Mouse (Mus musculus) megakaryocyte, adult 5-6 weeks (primary cell): ENCODE measurements around the gene Rbms2. TPM values are rescaled to one million over a fixed set of nuclear protein-coding genes. Genes with fewer than 3 reads are reported as not detected.
"Not testable (repeated sequence)": the region's sequence is repeated elsewhere in the genome, so short reads cannot be mapped to it uniquely, and the experiment has no call there.

Experiments used
- ATAC-seq: 2 replicates; pipeline ENCODE4 v1.8.0; 2016; ENCODE audit warnings: mild to moderate bottlenecking, inconsistent platforms; ENCODE audit not compliant: poor library complexity, severe bottlenecking
- total RNA-seq, 2 experiments: library from RNA; stranded (forward) in 1 of 2; stranded (reverse) in 1 of 2; fragments of 153-499, 151-499 nt in 1 of 2; fragments of 221-1000, 200-1000 nt in 1 of 2; gene quantifications; 2 replicates each; pipeline versions ENCODE4 v1.2.3 to v1.2.4; 2015 to 2017

Rbms2 gene
- total RNA-seq, 2 experiments from 2014 or later = 1.5 to 2.9 TPM

DNA sequence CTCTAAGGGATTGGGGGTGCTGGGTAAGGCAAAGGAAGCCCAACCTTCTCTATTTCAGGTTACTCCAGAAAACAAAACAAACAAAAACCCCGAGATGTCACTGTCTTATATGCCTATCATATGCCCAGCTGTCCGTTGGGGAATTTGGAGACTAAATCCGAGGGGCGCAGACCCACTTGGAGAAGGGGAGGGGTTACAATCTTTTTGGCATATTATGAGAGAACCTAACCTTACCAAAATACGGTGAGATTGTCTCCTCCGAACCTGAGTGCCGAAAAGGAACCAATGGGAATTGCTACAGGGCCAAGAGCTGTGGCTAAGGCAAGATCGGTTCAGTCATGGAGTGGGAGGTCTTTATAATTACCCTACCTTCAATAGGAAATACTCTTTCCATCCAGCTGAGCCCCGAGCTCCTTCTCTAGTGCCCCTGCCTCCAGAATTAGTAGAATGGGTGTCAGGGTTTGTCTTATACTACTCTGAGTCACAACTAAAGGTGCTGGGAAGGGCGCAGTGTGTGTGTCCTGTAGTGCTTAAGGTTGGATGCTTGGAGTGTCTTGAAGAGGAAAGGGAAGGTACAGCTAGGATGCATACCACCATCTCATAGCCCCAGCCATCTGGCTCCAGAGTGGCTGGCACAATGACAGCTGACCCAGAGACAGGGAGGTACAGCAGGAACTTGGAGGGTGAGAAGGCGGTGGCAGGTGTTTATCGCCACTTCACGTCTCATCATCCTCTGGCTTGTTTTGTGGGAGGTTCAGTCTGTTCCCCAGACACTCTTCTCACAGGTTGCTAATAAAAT, 86.4 kb downstream of the Rbms2 start:
- ATAC-seq = no peak

DNA sequence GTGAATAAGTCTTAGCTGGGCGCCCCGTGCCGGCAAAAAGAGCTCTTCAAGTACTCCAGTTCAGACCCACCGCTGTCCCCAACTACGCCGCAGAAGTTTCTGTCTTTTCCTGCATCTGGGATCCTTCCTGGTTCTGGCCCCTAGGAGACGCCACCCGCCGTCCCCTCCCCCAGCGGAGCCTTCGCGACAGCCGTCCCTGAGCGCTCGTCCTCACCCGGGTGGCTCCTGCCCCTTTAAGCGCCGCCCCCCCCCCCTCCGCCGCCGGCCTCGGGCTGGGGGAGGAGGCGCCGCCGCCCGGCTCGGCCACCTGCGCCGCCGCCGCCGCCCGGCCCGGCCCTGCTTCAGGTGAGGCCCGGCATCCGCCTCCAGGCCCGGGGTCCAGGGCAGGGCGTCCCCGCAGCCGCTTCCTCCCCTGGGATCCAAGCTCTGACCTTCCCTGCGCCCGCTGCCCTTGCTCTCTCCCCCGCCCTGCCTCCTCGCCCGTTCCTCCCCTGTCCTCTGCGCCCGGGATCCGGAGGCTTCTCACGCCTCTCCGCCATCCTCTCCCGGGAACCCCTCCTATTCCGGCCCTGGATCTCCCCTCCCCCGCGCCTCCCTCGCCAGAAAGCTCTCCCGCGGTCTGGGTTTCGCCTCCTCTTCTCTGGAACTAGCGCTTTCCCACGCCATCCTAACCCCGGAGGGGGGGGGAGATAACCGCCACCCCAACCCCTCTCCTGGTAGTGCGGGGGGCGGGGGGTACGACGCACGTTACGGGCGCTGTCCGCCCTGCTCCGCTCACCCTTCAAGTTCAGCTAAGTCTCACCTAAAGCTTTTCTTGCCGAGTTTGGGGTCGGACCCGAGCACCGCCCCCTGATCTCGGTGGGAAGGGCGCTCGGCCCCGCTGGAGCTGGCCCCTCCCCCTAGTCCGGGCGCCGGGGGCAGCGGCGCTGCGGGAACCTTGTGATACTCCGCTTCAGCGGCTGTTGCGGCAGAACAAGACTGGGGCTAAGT, 87.3 kb downstream of the Rbms2 start:
- ATAC-seq = peak; percentile 17

DNA sequence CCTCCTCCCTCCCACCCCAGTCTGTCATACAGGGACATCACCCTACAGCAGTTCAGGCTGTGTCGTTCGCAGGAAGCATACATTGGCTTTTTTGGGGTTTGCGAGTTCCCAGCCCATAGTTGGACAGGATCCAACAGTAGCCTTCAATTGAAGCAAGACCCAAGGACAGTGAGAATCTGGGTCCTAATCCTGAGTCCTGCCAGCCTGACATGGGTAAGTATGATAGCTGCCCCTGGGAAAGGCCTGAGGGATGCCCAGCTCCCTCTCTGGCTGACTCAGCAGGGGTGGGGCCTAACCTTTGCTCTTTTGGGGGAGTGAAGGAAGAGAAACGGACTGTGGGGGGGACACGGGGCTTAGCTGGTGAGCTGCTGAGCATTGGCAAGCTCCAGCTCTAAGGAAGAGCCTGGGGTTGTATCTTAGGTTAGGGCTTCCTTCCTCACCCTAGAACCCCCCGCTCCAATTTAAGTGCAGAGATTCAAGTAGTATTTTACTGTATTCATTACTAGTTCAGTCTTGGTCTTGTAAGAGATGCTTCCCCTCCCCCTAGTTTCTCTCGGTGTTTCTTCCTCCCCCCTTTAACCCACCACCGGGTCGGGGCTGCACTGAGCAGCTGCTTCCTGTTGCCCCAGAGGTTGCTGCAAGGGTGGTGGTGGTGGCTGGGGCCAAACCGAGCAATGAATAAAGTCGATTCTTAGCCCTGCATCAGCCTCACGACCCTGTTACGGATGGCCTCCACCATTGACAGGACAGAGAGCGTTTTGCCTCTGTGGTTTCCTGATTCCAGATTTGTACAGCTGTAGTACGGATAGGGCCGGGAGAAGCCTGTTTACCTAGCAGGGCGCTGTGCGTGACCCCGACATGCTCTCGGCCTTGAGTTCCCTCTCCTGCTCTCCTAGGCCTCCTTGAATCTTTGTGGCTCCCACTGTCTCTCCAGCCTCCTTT, 88.3 kb downstream of the Rbms2 start, which contains the start of gene Baz2a:
TSS of gene Baz2a (plus strand) at position 14 of the 942 bp plus-strand sequence.
- peak; percentile 56 for ATAC-seq

DNA sequence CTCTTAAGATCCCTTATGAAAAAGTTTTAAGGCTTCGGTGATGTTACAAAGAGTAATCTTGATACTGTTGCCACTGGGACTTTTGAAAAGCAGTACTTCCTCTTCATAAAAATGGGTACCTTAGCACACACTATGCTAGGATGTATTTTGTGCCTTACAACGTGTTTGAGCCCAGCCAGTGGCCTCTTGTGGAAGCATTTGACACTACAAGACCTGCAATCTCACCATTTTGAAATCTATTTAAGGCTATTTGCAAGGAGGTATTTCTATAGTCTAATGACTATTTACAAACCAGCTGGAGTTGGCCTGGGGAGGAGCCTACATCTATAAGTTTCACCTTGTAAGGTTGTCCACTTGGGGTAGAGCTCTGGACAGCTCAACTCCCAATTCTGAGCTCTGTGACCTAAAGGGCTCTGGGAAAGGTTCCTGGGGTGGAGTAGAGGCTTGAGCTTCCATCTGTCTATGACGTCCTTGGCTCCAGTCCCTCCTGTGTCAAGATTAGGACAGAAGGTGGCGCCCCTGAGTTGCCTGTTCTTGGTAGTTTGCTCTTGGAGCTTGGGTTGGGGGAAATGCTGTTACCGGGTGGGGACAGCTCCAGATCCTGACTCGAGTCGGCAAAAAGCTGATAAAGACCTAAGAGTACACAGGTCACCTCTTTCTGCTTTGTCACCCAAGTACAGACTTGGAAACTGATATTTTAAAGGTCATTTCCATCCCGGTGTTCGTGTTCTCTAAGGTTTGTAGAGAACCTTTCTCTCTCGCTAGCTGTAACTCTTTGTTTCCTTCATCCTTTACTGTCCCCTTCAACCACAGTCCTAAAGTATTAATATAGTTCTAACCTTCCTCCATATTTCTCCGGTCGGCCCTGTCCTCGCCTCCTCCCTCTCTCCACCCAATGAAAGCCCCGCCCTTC, 89.2 kb downstream of the Rbms2 start:
- peak; percentile 58 for ATAC-seq

DNA sequence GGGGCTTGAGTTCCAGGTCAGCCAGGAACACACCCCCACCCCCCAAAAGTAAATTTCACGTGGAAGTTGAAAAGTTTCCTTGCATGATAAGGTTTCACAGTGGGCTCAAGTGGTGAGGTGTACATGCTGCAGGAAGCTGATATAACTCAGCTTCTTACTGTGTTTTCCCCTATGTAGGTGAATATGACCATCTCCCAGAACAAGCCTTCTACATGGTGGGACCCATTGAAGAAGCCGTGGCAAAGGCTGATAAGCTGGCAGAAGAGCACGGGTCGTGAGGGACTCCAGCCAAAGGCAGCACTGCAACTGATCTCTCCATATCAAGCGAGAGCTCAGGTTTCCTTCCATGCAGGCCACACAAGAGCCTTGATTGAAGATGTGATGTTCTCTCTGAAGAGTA, 90.3 kb downstream of the Rbms2 start:
- no peak for ATAC-seq

DNA sequence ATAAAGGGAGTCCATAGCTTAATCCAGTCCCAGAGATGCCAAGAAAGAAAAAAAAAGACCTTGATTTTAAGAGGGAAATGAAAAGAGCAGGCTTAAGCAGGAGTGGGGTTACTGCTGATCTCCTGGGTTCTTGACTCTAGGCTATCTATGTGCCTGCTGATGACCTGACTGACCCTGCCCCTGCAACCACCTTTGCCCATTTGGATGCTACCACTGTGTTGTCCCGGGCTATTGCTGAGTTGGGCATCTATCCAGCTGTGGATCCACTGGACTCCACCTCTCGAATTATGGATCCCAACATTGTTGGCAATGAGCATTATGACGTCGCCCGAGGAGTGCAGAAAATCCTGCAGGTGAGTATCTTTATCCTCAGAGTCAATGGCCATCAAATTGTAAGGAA, 91.9 kb downstream of the Rbms2 start:
- no peak for ATAC-seq

DNA sequence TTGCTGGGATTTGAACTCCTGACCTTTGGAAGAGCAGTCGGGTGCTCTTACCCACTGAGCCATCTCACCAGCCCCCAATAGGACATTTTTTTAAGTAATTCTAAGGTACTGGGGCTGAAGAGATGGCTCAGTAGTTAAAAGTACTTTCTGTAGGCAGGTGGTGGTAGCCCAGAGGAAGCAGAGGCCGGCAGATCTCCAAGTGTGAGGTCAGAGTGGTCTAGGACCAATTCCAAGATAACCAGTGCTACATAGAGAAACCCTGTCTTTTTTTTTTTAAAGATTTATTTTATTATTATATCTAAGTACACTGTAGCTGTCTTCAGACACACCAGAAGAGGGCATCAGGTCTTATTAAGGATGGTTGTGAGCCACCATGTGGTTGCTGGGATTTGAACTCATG, 92.9 kb downstream of the Rbms2 start:
- ATAC-seq = not testable (repeated sequence)

DNA sequence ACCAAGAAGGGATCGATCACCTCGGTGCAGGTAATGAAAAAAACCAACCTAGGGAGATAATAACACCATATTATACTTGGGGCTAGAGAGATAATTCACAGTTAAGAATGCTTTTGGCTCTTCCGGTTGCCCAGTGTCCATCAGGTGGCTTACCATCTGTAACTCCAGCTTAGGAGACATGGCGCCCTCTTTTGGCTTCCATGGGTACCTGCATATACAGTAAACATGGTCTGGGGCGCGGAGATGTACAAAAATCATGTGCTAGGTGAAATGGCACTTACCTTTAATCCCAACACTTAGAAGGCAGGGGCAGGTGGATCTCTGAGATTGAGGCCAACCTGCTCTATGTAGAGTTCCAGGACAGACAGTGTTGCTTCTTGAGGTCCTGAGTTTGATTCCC, 93.7 kb downstream of the Rbms2 start:
- ATAC-seq = no peak

DNA sequence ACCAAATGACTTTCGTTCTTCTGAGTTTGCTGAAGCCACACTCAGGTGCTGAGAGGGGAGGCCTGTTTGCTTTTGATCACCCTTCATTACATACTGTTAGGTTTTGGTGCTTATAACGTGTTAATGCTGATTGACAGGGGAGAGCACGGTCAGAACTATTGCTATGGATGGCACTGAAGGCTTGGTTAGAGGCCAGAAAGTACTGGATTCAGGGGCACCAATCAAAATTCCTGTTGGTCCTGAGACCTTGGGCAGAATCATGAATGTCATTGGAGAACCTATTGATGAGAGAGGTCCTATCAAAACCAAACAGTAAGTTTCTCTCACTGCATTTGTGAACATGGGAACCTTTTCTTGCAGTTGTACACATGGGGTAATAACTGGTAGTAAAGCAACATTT, 95.9 kb downstream of the Rbms2 start:
- no peak for ATAC-seq

DNA sequence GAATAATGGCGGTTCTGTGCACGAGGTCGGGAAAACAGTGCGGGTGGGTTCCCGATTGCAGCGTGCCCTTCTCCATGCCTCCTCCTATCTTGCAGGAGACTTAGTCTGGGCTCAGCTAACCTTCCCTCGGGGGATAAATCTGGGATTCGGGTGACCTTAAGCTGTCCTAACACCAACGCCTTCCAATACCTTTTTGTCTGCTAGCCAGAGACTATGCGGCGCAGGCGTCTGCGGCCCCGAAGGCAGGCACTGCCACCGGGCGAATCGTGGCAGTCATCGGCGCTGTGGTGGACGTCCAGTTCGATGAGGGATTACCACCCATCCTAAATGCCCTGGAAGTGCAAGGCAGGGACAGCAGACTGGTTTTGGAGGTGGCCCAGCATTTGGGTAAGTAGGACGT, 96.4 kb downstream of the Rbms2 start:
- ATAC-seq = peak; percentile 0; the same call in 1 of the 2 replicates

DNA sequence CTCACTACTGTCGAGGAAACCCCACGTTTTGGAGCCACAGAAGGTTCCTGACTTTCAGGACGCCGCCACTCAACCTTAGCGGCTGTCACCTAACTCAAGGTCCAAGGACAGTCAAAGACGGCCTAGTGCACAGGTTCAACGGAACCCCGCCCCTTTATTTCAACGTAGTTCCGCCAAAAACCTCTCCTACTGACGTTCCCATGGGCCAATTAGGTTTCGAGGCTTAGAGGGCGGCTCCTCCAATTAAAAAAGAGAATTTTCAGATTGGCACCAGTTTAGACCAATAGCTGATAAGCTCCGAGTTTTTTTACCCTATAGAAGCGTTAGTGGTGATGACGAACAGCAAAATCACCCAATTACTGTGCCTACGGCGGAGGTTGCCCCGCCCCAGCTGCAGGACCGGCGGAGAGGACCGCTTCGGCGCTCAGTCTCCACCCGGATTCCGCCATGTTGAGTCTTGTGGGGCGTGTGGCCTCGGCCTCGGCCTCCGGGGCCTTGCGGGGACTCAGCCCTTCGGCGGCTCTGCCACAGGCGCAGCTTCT, 97.1 kb downstream of the Rbms2 start, which contains the start of gene Atp5b:
TSS of gene Atp5b (plus strand) at position 394 of the 542 bp plus-strand sequence.
- peak; percentile 97 for ATAC-seq

DNA sequence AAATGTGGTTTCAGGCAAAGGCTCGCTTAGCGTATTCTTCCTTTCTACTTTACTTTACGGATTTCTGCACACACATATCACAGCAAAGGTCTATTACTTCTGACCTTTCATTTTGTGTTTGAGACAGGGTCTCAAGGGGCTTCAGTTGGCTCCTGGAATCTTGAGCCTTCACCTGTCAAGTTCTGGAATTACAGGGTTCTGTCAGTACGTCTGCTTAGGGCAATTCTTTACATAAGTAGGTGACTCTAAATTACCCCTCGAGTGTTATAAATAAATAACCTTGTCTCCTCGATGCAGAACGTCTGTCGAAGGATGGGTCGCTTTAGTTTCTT, 97.7 kb downstream of the Rbms2 start:
- ATAC-seq = no peak

DNA sequence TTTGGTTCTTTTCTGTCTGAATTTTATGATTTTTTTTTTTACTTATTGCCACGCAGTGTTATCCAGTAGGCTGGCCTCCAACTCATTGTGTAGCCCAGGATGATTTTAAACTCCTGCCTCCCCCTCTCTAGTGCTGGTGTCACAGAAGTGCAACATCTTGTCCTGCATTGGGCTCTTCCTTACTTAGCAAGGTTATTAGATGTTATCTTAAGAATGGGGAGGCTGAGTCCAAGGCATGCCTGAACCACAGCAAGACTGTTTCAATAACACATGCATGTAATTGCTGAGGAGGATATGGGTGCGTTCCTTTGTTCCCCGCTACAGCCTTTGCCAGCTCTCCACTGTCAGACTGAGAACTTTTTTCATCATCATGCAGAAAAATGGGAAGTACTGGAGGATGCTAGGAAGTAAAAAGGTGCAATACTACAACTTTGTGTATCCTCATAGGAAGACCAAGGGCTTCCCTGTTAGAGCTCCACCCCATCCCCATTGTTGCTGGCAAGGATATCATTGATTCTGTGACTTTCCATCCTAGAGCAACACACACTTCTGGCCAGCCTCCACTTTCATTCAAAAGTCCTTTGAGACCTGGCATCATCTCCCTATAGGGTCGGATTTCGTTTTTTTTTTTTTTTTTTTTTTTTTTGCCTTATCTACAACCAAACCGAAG, 98.2 kb downstream of the Rbms2 start:
- ATAC-seq = no peak

Other genes with a start within 250 kb of the Rbms2 start
- gene Hsd17b6, start 172.7 kb downstream of the Rbms2 start, total RNA-seq (2015) = not detected in 2 replicates
- gene Hsd17b6, start 172.7 kb downstream of the Rbms2 start, total RNA-seq (2017) = not detected in 2 replicates
- gene Prim1, start 165.1 kb downstream of the Rbms2 start, total RNA-seq (2015) = 70.7 and 76.4 TPM in 2 replicates
- gene Prim1, start 165.1 kb downstream of the Rbms2 start, total RNA-seq (2017) = 66.4 and 66.8 TPM in 2 replicates
- 699 and 796 TPM in 2 replicates for gene Naca, start 144.7 kb downstream of the Rbms2 start, total RNA-seq (2015)
- 1,510 and 1,709 TPM in 2 replicates for gene Naca, start 144.7 kb downstream of the Rbms2 start, total RNA-seq (2017)
- gene Ptges3, start 121.3 kb downstream of the Rbms2 start, total RNA-seq (2015) = 118 and 120 TPM in 2 replicates
- 140 and 162 TPM in 2 replicates for gene Ptges3, start 121.3 kb downstream of the Rbms2 start, total RNA-seq (2017)
- gene Atp5b, start 97.0 kb downstream of the Rbms2 start, total RNA-seq (2015) = 902 and 936 TPM in 2 replicates
- 1,533 and 1,600 TPM in 2 replicates for gene Atp5b, start 97.0 kb downstream of the Rbms2 start, total RNA-seq (2017)
- 51.3 and 53.5 TPM in 2 replicates for gene Baz2a, start 88.7 kb downstream of the Rbms2 start, total RNA-seq (2015)
- gene Baz2a, start 88.7 kb downstream of the Rbms2 start, total RNA-seq (2017) = 21.3 and 27.4 TPM in 2 replicates
- gene Gls2, start 14.2 kb upstream of the Rbms2 start, total RNA-seq (2015) = 0.71 TPM in 1 of 2 replicates, not detected in the other
- not detected in 2 replicates for gene Gls2, start 14.2 kb upstream of the Rbms2 start, total RNA-seq (2017)
- gene Spryd4, start 31.5 kb upstream of the Rbms2 start, total RNA-seq (2015) = 6.5 and 6.9 TPM in 2 replicates
- gene Spryd4, start 31.5 kb upstream of the Rbms2 start, total RNA-seq (2017) = 9.0 and 10.6 TPM in 2 replicates
- not detected in 2 replicates for gene Mip, start 45.5 kb upstream of the Rbms2 start, total RNA-seq (2015)
- gene Mip, start 45.5 kb upstream of the Rbms2 start, total RNA-seq (2017) = 0.33 TPM in 1 of 2 replicates, not detected in the other
- 14.1 and 16.1 TPM in 2 replicates for gene Timeless, start 51.8 kb upstream of the Rbms2 start, total RNA-seq (2015)
- 33.2 and 34.2 TPM in 2 replicates for gene Timeless, start 51.8 kb upstream of the Rbms2 start, total RNA-seq (2017)
- gene Apon, start 73.8 kb upstream of the Rbms2 start, total RNA-seq (2015) = 0.36 TPM in 1 of 2 replicates, not detected in the other
- gene Apon, start 73.8 kb upstream of the Rbms2 start, total RNA-seq (2017) = 1.2 TPM in 1 of 2 replicates, not detected in the other
- 0.21 TPM in 1 of 2 replicates, not detected in the other for gene Apof, start 88.4 kb upstream of the Rbms2 start, total RNA-seq (2015)
- not detected in 2 replicates for gene Apof, start 88.4 kb upstream of the Rbms2 start, total RNA-seq (2017)
- gene Stat2, start 90.3 kb upstream of the Rbms2 start, total RNA-seq (2015) = 25.5 and 28.5 TPM in 2 replicates
- gene Stat2, start 90.3 kb upstream of the Rbms2 start, total RNA-seq (2017) = 20.2 and 33.6 TPM in 2 replicates
- gene Il23a, start 118.5 kb upstream of the Rbms2 start, total RNA-seq (2015) = not detected in 2 replicates
- 0.12 TPM in 1 of 2 replicates, not detected in the other for gene Il23a, start 118.5 kb upstream of the Rbms2 start, total RNA-seq (2017)
- 17.3 and 17.7 TPM in 2 replicates for gene Pan2, start 123.0 kb upstream of the Rbms2 start, total RNA-seq (2015)
- gene Pan2, start 123.0 kb upstream of the Rbms2 start, total RNA-seq (2017) = 14.0 and 14.9 TPM in 2 replicates
- gene Cnpy2, start 142.2 kb upstream of the Rbms2 start, total RNA-seq (2015) = 73.3 and 78.6 TPM in 2 replicates
- 81.0 and 84.5 TPM in 2 replicates for gene Cnpy2, start 142.2 kb upstream of the Rbms2 start, total RNA-seq (2017)
- 158 and 160 TPM in 2 replicates for gene Cs, start 157.4 kb upstream of the Rbms2 start, total RNA-seq (2015)
- gene Cs, start 157.4 kb upstream of the Rbms2 start, total RNA-seq (2017) = 95.0 and 116 TPM in 2 replicates
- gene Coq10a, start 188.7 kb upstream of the Rbms2 start, total RNA-seq (2015) = 22.6 and 24.4 TPM in 2 replicates
- gene Coq10a, start 188.7 kb upstream of the Rbms2 start, total RNA-seq (2017) = 14.1 and 19.2 TPM in 2 replicates
- 35.2 and 37.0 TPM in 2 replicates for gene Ankrd52, start 196.8 kb upstream of the Rbms2 start, total RNA-seq (2015)
- 9.3 and 13.7 TPM in 2 replicates for gene Ankrd52, start 196.8 kb upstream of the Rbms2 start, total RNA-seq (2017)
- gene Slc39a5, start 220.9 kb upstream of the Rbms2 start, total RNA-seq (2015) = not detected in 2 replicates
- not detected in 2 replicates for gene Slc39a5, start 220.9 kb upstream of the Rbms2 start, total RNA-seq (2017)
- 76.8 and 79.3 TPM in 2 replicates for gene Nabp2, start 231.2 kb upstream of the Rbms2 start, total RNA-seq (2015)
- 54.3 and 59.1 TPM in 2 replicates for gene Nabp2, start 231.2 kb upstream of the Rbms2 start, total RNA-seq (2017)
- gene Rnf41, start 231.4 kb upstream of the Rbms2 start, total RNA-seq (2015) = 16.4 and 17.6 TPM in 2 replicates
- 24.6 and 26.1 TPM in 2 replicates for gene Rnf41, start 231.4 kb upstream of the Rbms2 start, total RNA-seq (2017)